Mouse (Mus musculus) myocyte (in vitro differentiated cells): Measurements from ENCODE around the gene Prrt1.

Experiments
- CEBPB ChIP-seq: IDR thresholded peaks from 2 replicates; pipeline ENCODE4 v1.6.1; 2011; ENCODE audit warnings: mild to moderate bottlenecking, moderate library complexity; ENCODE audit not compliant: poor library complexity, insufficient read depth, severe bottlenecking
- E2F4 ChIP-seq: IDR thresholded peaks from one replicate; pipeline ENCODE4 v1.6.1; 2011; ENCODE audit warnings: mild to moderate bottlenecking, control low read depth, moderate library complexity; ENCODE audit not compliant: insufficient read depth
- MAX ChIP-seq: IDR thresholded peaks from one replicate; pipeline ENCODE4 v1.6.1; 2011; ENCODE audit warnings: low read depth, mild to moderate bottlenecking, control low read depth
- MYOD1 ChIP-seq, 3 experiments: IDR thresholded peaks; one replicate each; pipeline ENCODE4 v1.6.1; 2011; ENCODE audit warnings: control low read depth in 2 of 3, low read depth in 2 of 3, mild to moderate bottlenecking in 2 of 3, moderate library complexity in 1 of 3; ENCODE audit not compliant: insufficient read length in 2 of 3, control insufficient read depth in 1 of 3
- MYOG ChIP-seq, 3 experiments: IDR thresholded peaks; one replicate each; pipeline ENCODE4 v1.6.1; 2011; ENCODE audit warnings: control low read depth in 2 of 3, low read depth in 2 of 3, mild to moderate bottlenecking in 2 of 3; ENCODE audit not compliant: insufficient read length in 2 of 3, control insufficient read depth in 1 of 3, insufficient read depth in 1 of 3
- POLR2A ChIP-seq: IDR thresholded peaks from one replicate; pipeline ENCODE4 v1.6.1; 2011; ENCODE audit warnings: low read depth, mild to moderate bottlenecking, control low read depth, moderate library complexity; ENCODE audit not compliant: insufficient read length
- POLR2AphosphoS2 ChIP-seq: IDR thresholded peaks from one replicate; pipeline ENCODE4 v1.6.1; 2011; ENCODE audit warnings: low read depth, control low read depth; ENCODE audit not compliant: insufficient read length
- SRF ChIP-seq: IDR thresholded peaks from one replicate; pipeline ENCODE4 v1.6.1; 2011; ENCODE audit warnings: low read depth; ENCODE audit not compliant: control insufficient read depth, insufficient read length
- TCF12 ChIP-seq: IDR thresholded peaks from one replicate; pipeline ENCODE4 v1.6.1; 2011; ENCODE audit warnings: mild to moderate bottlenecking, control low read depth; ENCODE audit not compliant: poor library complexity, insufficient read depth, severe bottlenecking
- TCF3 ChIP-seq: IDR thresholded peaks from one replicate; pipeline ENCODE4 v1.6.1; 2011; ENCODE audit warnings: low read depth, control low read depth; ENCODE audit not compliant: insufficient read length
- USF1 ChIP-seq: IDR thresholded peaks from one replicate; pipeline ENCODE4 v1.6.1; 2011; ENCODE audit warnings: low read depth, mild to moderate bottlenecking, control low read depth, moderate library complexity

DNA sequence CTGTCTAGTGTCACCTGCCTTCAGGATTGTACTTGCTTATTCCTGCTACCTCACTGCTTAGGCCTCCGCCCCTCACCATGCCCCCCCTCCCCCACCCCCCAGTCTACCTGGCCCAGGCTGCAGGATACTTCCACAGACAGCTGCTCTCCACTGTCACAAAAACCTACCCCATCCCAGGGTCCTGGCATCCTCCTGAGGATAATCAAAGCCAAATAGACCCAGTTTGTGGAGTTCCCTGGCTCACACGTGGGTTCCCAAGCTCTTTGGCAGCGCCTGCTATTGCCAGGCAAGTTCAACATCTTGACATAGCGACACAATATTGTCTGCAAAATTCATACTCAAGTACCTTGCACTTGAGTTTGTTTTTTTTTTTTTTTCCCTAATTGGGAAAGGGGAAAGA is 51.3 kb downstream of the Prrt1 start:
- TF ChIP-seq POLR2AphosphoS2 (no peak), POLR2A (no peak), SRF (no peak), MYOD1 (IDR thresholded peaks at IDR 0.05; ENCODE audit: control insufficient read depth in 1 of 3, insufficient read length in 2 of 3, low read depth in 2 of 3) (no peak), USF1 (no peak), MAX (no peak), E2F4 (no peak), TCF12 (no peak), MYOG (IDR thresholded peaks at IDR 0.05; ENCODE audit: control insufficient read depth in 1 of 3, insufficient read depth in 1 of 3, insufficient read length in 2 of 3, low read depth in 2 of 3) (no peak), CEBPB (no peak), TCF3 (no peak)
